Mouse (Mus musculus) liver, postnatal 0 days (tissue): ENCODE results near the gene Chst11.

ENCODE experiments used
- CTCF ChIP-seq: sonication (generic); IDR thresholded peaks from 2 replicates; pipeline ENCODE4 v1.5.1; 2016; ENCODE audit warnings: antibody characterized with exemption, low read depth
- EP300 ChIP-seq: IDR thresholded peaks from 2 replicates; pipeline ENCODE4 v1.6.1; 2016; ENCODE audit warnings: antibody characterized with exemption, low read depth, mild to moderate bottlenecking

GRCm38 (mm10) chr10:82975806-82976205, 9.5 kb upstream of the Chst11 start:
- TF ChIP-seq EP300 (no peak), CTCF (no peak)
